Mouse (Mus musculus) heart, embryonic 16.5 days (tissue): Measurements from ENCODE around the gene Pa2g4. TPM values are rescaled to one million over a fixed set of nuclear protein-coding genes. Genes with fewer than 3 reads are reported as not detected.

Source experiments
- ATAC-seq: fragments of 200-750 bp; cut with Nextera tagmentation; replicated peaks from 2 replicates; pipeline ENCODE4 v1.8.0; 2017; ENCODE audit warnings: moderate number of reproducible peaks; ENCODE audit not compliant: insufficient read depth, low FRiP score; ENCODE audit errors: extremely low read depth
- H3K27ac ChIP-seq: fragments of 300-500 bp; sonication (generic); 2 replicates; pipeline ENCODE4 v1.5.1; 2014; ENCODE audit warnings: mild to moderate bottlenecking, low read length, control low read depth, moderate library complexity
- H3K27me3 ChIP-seq: fragments of 300-500 bp; sonication (generic); 2 replicates; pipeline ENCODE4 v1.6.1; 2014; ENCODE audit warnings: low read length, mixed read lengths; ENCODE audit not compliant: control insufficient read depth, insufficient read depth
- H3K36me3 ChIP-seq: fragments of 300-500 bp; sonication (generic); 2 replicates; pipeline ENCODE4 v1.6.1; 2014; ENCODE audit not compliant: control insufficient read depth, insufficient read depth
- H3K4me1 ChIP-seq: fragments of 300-500 bp; sonication (generic); 2 replicates; pipeline ENCODE4 v1.6.1; 2014; ENCODE audit warnings: low read length, mixed read lengths; ENCODE audit not compliant: control insufficient read depth, insufficient read depth
- H3K4me2 ChIP-seq: fragments of 300-500 bp; sonication (generic); 2 replicates; pipeline ENCODE4 v1.6.1; 2014; ENCODE audit warnings: low read depth, mild to moderate bottlenecking, control low read depth, low read length
- H3K4me3 ChIP-seq: fragments of 300-500 bp; sonication (generic); 2 replicates; pipeline ENCODE4 v1.5.1; 2014; ENCODE audit warnings: mild to moderate bottlenecking, control low read depth, low read length
- H3K9ac ChIP-seq: fragments of 300-500 bp; sonication (generic); 2 replicates; pipeline ENCODE4 v1.6.1; 2014; ENCODE audit warnings: low read length, control low read depth
- H3K9me3 ChIP-seq: fragments of 300-500 bp; sonication (generic); replicated peaks from 2 replicates; pipeline ENCODE4 v1.6.1; 2016; ENCODE audit warnings: low read length; ENCODE audit not compliant: control insufficient read depth
- WGBS: fragments of 180-500 bp; shearing (Covaris S2); extraction: QIAGEN DNeasy Blood & Tissue Kit; methylation state at CpG from one replicate; pipeline ENCODE4 v1.1.7; 2014; 5-methylcytosine and 5-hydroxymethylcytosine counted together
- polyA plus RNA-seq: library from polyadenylated mRNA; unstranded; fragments of >200 nt; fragmentation: Nextera tagmentation; extraction: Ambion mirVana; gene quantifications from 2 replicates; pipeline ENCODE4 v1.2.1, GENCODE M21; 2015

Gene Pa2g4
- polyA plus RNA-seq, 1 experiment from 2014 or later, result 150 TPM

DNA sequence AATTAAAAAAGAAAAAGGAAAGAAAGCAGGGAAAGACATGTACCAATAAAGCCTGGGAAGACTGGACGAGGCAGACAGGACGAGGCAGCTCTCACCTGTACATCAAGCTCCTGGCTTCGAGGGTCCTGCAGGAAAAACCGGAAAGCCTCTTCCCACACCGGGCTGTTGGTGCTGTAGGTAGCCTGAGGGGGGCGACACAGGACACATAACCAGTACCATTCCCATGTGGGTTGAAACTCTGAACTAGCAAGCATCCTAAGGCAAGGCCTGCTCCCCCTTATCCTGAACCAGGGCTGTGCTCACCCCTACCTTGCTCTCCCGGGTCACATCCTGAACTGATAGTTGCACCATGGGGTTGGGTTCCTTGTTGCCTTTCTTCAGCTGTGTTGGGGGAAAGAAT, 47.0 kb downstream of the Pa2g4 start:
- Histone ChIP-seq H3K9me3 (no peaks in the 10 kb centered on the region), H3K27me3 (no peaks in the 10 kb centered on the region), H3K4me2 (no peak overlapping the region), H3K27ac (no peak overlapping the region), H3K4me1 (peaks cover under 1% of the 10 kb centered on the region; the same call in 1 of the 2 replicates), H3K36me3 (peaks cover 42% of the 10 kb centered on the region), H3K4me3 (no peak overlapping the region), H3K9ac (no peak overlapping the region)
- 74% methylated on average over 7 of the region's 7 CpGs for WGBS
- ATAC-seq, result 0 out of 2 replicates have a peak, but pooled peaks have one; percentile 9

DNA sequence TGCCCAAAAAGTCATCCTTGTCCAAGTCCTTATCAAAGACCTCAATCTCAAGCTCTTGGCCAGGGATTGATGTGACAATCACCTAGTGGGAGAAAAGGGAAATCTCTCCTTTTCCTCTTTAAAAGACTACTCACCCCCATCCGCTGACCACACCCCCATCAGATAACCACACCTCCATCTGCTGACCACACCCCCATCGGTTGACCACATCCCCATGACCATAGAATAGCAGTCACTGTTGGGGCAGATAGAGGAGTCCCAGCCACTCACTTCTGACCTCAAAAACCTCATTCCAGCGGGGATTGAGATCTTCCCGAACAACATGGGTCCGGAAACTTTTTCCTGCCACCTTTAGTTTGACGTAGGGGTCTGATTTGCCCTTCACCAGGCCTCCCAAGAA, 49.1 kb downstream of the Pa2g4 start:
- H3K4me1 ChIP-seq, result no peaks in the 10 kb centered on the region
- no peaks in the 10 kb centered on the region for H3K27me3 ChIP-seq
- no peaks in the 10 kb centered on the region for H3K9me3 ChIP-seq
- H3K36me3 ChIP-seq, result peaks cover 44% of the 10 kb centered on the region
- no peak for ATAC-seq
- no peak overlapping the region for H3K4me3 ChIP-seq
- H3K4me2 ChIP-seq, result no peak overlapping the region
- H3K9ac ChIP-seq, result no peak overlapping the region
- no peak overlapping the region for H3K27ac ChIP-seq
- WGBS, result 43% methylated on average over 6 of the region's 6 CpGs

DNA sequence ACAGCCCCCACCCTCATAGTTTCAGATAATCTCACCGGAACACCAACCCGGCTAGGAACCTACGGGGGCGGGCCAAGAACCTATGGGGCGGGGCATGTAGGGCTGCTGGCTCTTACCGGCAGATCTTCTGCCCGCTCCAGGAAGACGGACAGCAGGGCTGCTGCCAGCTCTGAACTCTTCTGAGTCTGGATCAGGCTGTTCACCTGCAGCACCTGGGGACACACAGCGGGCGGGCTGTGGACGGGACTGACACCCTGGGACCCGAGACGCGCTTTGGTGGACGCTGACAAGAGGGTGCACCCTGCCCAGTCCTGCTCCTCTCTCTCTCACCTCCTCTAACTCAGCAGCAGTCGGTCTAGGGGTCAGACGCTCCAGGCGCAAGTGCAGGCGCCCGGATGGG, 49.8 kb downstream of the Pa2g4 start:
- Histone ChIP-seq H3K27me3 (no peaks in the 10 kb centered on the region), H3K4me1 (no peaks in the 10 kb centered on the region), H3K9me3 (no peaks in the 10 kb centered on the region), H3K4me2 (no peak overlapping the region), H3K27ac (no peak overlapping the region), H3K9ac (no peak overlapping the region), H3K36me3 (peaks cover 41% of the 10 kb centered on the region), H3K4me3 (no peak overlapping the region)
- ATAC-seq, result no peak
- 51% methylated on average over 20 of the region's 20 CpGs for WGBS

DNA sequence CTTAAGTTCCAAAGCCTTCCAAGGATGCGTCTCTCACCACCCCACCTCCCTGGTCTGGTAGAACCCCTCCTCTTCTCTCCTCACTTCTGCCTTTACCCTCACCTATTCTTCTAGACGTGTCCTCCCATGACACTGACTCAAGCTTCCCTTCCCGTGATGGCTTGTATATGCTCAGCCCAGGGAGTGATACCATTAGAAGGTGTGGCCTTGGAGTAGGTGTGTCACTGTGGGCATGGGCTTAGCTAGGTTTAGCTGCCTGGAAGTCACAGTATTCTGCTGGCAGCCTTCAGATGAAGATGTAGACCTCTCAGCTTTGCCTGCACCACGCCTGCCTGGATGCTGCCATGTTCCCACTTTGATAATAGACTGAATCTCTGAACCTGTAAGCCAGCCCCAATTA, 50.7 kb downstream of the Pa2g4 start:
- no peak overlapping the region for H3K4me3 ChIP-seq
- no peaks in the 10 kb centered on the region for H3K9me3 ChIP-seq
- 87% methylated on average over 4 of the region's 4 CpGs for WGBS
- H3K9ac ChIP-seq, result no peak overlapping the region
- H3K36me3 ChIP-seq, result peaks cover 40% of the 10 kb centered on the region
- no peak overlapping the region for H3K27ac ChIP-seq
- ATAC-seq, result no peak
- H3K4me2 ChIP-seq, result no peak overlapping the region
- H3K4me1 ChIP-seq, result no peaks in the 10 kb centered on the region
- H3K27me3 ChIP-seq, result no peaks in the 10 kb centered on the region

DNA sequence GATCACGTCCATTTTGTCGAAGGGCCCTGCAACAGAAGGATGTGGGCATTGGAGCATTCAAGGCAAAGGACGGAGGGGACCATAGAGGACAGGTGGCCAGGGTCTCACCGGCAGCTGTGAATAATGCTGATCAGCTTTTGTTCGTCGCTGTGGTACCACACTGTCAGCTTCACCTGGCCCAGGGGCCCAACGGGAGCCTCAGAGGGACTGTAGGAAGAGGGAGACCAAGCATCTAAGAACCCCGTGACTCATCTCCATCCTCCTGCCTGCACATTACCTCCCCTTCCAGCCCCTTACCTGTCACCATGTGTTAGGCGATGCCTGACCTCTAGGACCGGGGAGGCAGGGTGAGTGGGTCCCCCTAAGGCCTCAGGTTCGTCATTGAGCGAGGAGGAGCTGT, 54.0 kb downstream of the Pa2g4 start:
- WGBS, result 84% methylated on average over 12 of the region's 12 CpGs

DNA sequence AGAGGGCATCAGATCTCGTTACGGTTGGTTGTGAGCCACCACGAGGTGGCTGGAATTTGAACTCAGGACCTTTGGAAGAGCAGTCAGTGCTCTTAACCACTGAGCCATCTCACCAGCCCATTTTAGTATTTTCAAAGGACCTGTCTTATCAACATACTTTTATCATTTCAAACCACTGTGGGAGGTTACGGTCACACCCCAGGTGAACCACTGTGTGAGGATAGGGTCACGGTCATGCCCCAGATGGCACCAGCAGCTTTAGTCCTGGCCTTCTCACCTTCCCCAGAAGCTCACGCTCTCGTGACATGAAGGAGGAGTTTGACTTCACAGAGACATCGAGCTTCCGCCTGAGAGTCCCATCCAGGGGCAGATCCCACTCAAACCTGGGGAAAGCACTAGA, 54.6 kb downstream of the Pa2g4 start:
- Histone ChIP-seq H3K36me3 (peaks cover 21% of the 10 kb centered on the region), H3K4me2 (no peak overlapping the region), H3K4me3 (no peak overlapping the region), H3K9me3 (no peaks in the 10 kb centered on the region), H3K27me3 (no peaks in the 10 kb centered on the region), H3K27ac (no peak overlapping the region), H3K4me1 (no peaks in the 10 kb centered on the region), H3K9ac (no peak overlapping the region)
- WGBS, result 84% methylated on average over 9 of the region's 9 CpGs
- no peak for ATAC-seq

More for the DNA sequence above, 54.0 kb downstream of the Pa2g4 start:
- no peaks in the 10 kb centered on the region for H3K9me3 ChIP-seq
- H3K4me3 ChIP-seq, result no peak overlapping the region
- H3K27ac ChIP-seq, result no peak overlapping the region
- H3K36me3 ChIP-seq, result peaks cover 27% of the 10 kb centered on the region
- H3K4me1 ChIP-seq, result no peaks in the 10 kb centered on the region
- H3K27me3 ChIP-seq, result no peaks in the 10 kb centered on the region
- H3K4me2 ChIP-seq, result no peak overlapping the region
- no peak overlapping the region for H3K9ac ChIP-seq
- ATAC-seq, result no peak

DNA sequence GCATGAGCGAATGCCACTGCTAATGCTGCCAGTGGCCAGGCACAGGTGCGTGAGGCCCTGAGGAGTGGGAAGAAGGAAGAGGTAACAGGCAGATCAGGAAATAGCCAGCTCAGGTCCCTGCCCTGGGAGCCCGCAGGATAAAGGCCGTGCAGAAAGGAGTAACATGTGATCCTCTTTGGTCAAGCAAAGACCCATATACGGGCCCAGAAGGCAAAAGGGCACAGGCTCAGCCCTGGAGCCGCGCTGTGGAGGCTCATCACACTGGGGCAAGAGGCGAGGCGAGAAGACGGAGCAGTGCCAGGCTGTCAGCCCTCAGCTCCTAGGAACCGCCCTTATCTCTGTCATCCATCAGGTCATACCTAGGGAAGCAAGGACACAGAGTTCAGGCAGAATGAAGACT, 55.5 kb downstream of the Pa2g4 start:
- H3K4me1 ChIP-seq, result no peaks in the 10 kb centered on the region; the same call in 1 of the 2 replicates
- no peak overlapping the region for H3K4me2 ChIP-seq
- no peak overlapping the region for H3K9ac ChIP-seq
- peaks cover 13% of the 10 kb centered on the region for H3K36me3 ChIP-seq
- no peaks in the 10 kb centered on the region for H3K27me3 ChIP-seq
- WGBS, result 81% methylated on average over 11 of the region's 11 CpGs
- H3K9me3 ChIP-seq, result no peaks in the 10 kb centered on the region
- ATAC-seq, result no peak
- H3K4me3 ChIP-seq, result no peak overlapping the region
- no peak overlapping the region for H3K27ac ChIP-seq

DNA sequence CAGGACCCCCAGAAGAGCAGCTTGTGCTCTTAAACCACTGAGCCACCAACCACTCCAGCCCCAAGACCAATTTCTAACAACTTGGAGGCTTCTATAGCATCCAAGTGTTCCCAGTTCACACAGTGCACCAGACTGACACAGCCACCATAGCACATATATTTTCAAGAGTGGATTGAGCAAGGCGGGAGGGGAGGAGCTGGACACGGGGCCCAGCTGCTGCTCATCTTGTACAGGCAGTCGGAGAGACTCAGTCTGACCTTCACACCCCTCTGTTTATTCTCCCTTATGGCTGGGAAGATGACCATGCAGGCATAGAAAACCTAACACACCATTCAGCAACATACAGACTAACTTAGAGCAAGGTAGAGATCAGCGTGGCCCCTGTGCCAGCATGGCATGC, 56.0 kb downstream of the Pa2g4 start:
- peaks cover 10% of the 10 kb centered on the region; the same call in 1 of the 2 replicates for H3K36me3 ChIP-seq
- no peak overlapping the region for H3K27ac ChIP-seq
- no peaks in the 10 kb centered on the region for H3K27me3 ChIP-seq
- ATAC-seq, result no peak
- no peaks in the 10 kb centered on the region for H3K9me3 ChIP-seq
- no peak overlapping the region for H3K4me2 ChIP-seq
- H3K4me1 ChIP-seq, result peaks cover 3% of the 10 kb centered on the region
- WGBS, result 77% methylated on average over 4 of the region's 4 CpGs
- no peak overlapping the region for H3K4me3 ChIP-seq
- no peak overlapping the region for H3K9ac ChIP-seq

DNA sequence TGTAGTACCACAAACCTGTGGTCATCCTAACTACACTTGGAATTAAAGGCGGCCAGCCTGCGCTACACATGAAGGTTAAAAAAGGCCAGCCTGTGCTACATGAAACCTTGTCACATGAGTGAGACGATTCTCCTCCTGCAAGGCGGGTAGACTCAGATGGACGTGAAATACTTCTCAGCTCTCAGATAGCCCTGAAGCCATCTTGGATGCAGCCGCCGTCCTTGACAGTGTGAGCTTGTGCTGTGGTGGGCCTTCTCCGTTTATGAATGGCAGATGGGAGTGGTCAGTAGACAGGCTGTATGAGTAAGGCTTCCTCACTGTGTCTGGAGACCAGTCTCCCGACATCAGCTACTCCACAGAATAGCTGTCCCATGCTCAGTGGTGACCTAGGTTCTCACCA, 56.6 kb downstream of the Pa2g4 start:
- WGBS, result 86% methylated on average over 9 of the region's 9 CpGs
- no peaks in the 10 kb centered on the region for H3K9me3 ChIP-seq

More for the DNA sequence above, 56.6 kb downstream of the Pa2g4 start:
- Histone ChIP-seq H3K36me3 (peaks cover 10% of the 10 kb centered on the region; the same call in 1 of the 2 replicates), H3K4me1 (peaks cover 9% of the 10 kb centered on the region), H3K27me3 (no peaks in the 10 kb centered on the region), H3K27ac (no peak overlapping the region), H3K4me3 (no peak overlapping the region), H3K4me2 (no peak overlapping the region), H3K9ac (no peak overlapping the region)
- no peak for ATAC-seq
